Mouse (Mus musculus): ENCODE data around the gene Surf4. TPM values are rescaled to one million over a fixed set of nuclear protein-coding genes. Genes with fewer than 3 reads are reported as not detected.
A peak's percentile ranks its signal among the peaks of the same experiment; 100 is the strongest.

The Surf4 gene
- polyA plus RNA-seq, 1 experiment: 32.3 TPM

GRCm38 (mm10) chr2:26910994-26911765 lies 22.5 kb downstream of the Surf4 start:
- H3K4me3 ChIP-seq (replicated peaks; ENCODE audit: control insufficient read depth, low read depth, low read length): peak overlapping the region; percentile 100
- WGBS: under 1% methylated on average over 37 of the region's 37 CpGs

GRCm38 (mm10) chr2:26910124-26910993 lies 23.4 kb downstream of the Surf4 start, which contains the start of the genes Med22 and Rpl7a:
TSS of gene Med22 (minus strand) at chr2:26910677.
TSS of gene Rpl7a (plus strand) at chr2:26910764.
- H3K4me1 ChIP-seq (ENCODE audit: control insufficient read depth, insufficient read depth, low read length): peaks cover 3% of the 10 kb centered on the region; the same call in 1 of the 2 replicates
- WGBS: under 1% methylated on average over 73 of the region's 74 CpGs
- TF ChIP-seq CTCF (IDR thresholded peaks at IDR 0.05; ENCODE audit: control insufficient read depth, insufficient read depth, low read length) (no peak), POLR2A (IDR thresholded peaks at IDR 0.05; ENCODE audit: borderline replicate concordance, control insufficient read depth, low read depth, low read length) (peak; percentile 73; the same call in 1 of the 2 replicates)
- peak within 1 kb of the TSS; percentile 100 for H3K4me3 ChIP-seq (replicated peaks; ENCODE audit: control insufficient read depth, low read depth, low read length)
- peak within 1 kb of the TSS; percentile 84 for H3K27ac ChIP-seq (ENCODE audit: control insufficient read depth, insufficient read depth, low read depth, low read length, poor library complexity)

More at GRCm38 (mm10) chr2:26910994-26911765, 22.5 kb downstream of the Surf4 start:
- H3K4me1 ChIP-seq (ENCODE audit: control insufficient read depth, insufficient read depth, low read length): peaks cover 3% of the 10 kb centered on the region; the same call in 1 of the 2 replicates
- no peak for TF ChIP-seq POLR2A (IDR thresholded peaks at IDR 0.05; ENCODE audit: borderline replicate concordance, control insufficient read depth, low read depth, low read length)
- TF ChIP-seq CTCF (IDR thresholded peaks at IDR 0.05; ENCODE audit: control insufficient read depth, insufficient read depth, low read length): no peak
- H3K27ac ChIP-seq (ENCODE audit: control insufficient read depth, insufficient read depth, low read depth, low read length, poor library complexity): peak overlapping the region; percentile 84

GRCm38 (mm10) chr2:26909387-26909784 lies 24.3 kb downstream of the Surf4 start:
- H3K27ac ChIP-seq (ENCODE audit: control insufficient read depth, insufficient read depth, low read depth, low read length, poor library complexity): no peak overlapping the region
- peaks cover 3% of the 10 kb centered on the region; the same call in 1 of the 2 replicates for H3K4me1 ChIP-seq (ENCODE audit: control insufficient read depth, insufficient read depth, low read length)
- TF ChIP-seq CTCF (IDR thresholded peaks at IDR 0.05; ENCODE audit: control insufficient read depth, insufficient read depth, low read length): no peak
- no peak for TF ChIP-seq POLR2A (IDR thresholded peaks at IDR 0.05; ENCODE audit: borderline replicate concordance, control insufficient read depth, low read depth, low read length)
- peak overlapping the region; percentile 78 for H3K4me3 ChIP-seq (replicated peaks; ENCODE audit: control insufficient read depth, low read depth, low read length)

GRCm38 (mm10) chr2:26908710-26909386 lies 24.9 kb downstream of the Surf4 start:
- H3K4me1 ChIP-seq (ENCODE audit: control insufficient read depth, insufficient read depth, low read length): peaks cover 3% of the 10 kb centered on the region; the same call in 1 of the 2 replicates
- H3K4me3 ChIP-seq (replicated peaks; ENCODE audit: control insufficient read depth, low read depth, low read length): peak overlapping the region; percentile 11
- TF ChIP-seq POLR2A (IDR thresholded peaks at IDR 0.05; ENCODE audit: borderline replicate concordance, control insufficient read depth, low read depth, low read length): no peak
- TF ChIP-seq CTCF (IDR thresholded peaks at IDR 0.05; ENCODE audit: control insufficient read depth, insufficient read depth, low read length): no peak
- no peak overlapping the region for H3K27ac ChIP-seq (ENCODE audit: control insufficient read depth, insufficient read depth, low read depth, low read length, poor library complexity)
- WGBS: 64% methylated on average over 18 of the region's 18 CpGs

GRCm38 (mm10) chr2:26907109-26907508 lies 26.6 kb downstream of the Surf4 start:
- Histone ChIP-seq H3K27ac (ENCODE audit: control insufficient read depth, insufficient read depth, low read depth, low read length, poor library complexity) (no peak overlapping the region), H3K4me1 (ENCODE audit: control insufficient read depth, insufficient read depth, low read length) (peaks cover 5% of the 10 kb centered on the region; the same call in 1 of the 2 replicates), H3K4me3 (replicated peaks; ENCODE audit: control insufficient read depth, low read depth, low read length) (no peak overlapping the region)
- no peak for TF ChIP-seq POLR2A (IDR thresholded peaks at IDR 0.05; ENCODE audit: borderline replicate concordance, control insufficient read depth, low read depth, low read length)
- TF ChIP-seq CTCF (IDR thresholded peaks at IDR 0.05; ENCODE audit: control insufficient read depth, insufficient read depth, low read length): peak; percentile 92
- 39% methylated on average over 4 of the region's 4 CpGs for WGBS

GRCm38 (mm10) chr2:26906431-26906830 lies 27.3 kb downstream of the Surf4 start:
- WGBS: 89% methylated on average over 3 of the region's 3 CpGs
- TF ChIP-seq CTCF (IDR thresholded peaks at IDR 0.05; ENCODE audit: control insufficient read depth, insufficient read depth, low read length): no peak
- TF ChIP-seq POLR2A (IDR thresholded peaks at IDR 0.05; ENCODE audit: borderline replicate concordance, control insufficient read depth, low read depth, low read length): no peak
- peaks cover 5% of the 10 kb centered on the region; the same call in 1 of the 2 replicates for H3K4me1 ChIP-seq (ENCODE audit: control insufficient read depth, insufficient read depth, low read length)

GRCm38 (mm10) chr2:26905936-26906335 lies 27.8 kb downstream of the Surf4 start:
- TF ChIP-seq POLR2A (IDR thresholded peaks at IDR 0.05; ENCODE audit: borderline replicate concordance, control insufficient read depth, low read depth, low read length) (no peak), CTCF (IDR thresholded peaks at IDR 0.05; ENCODE audit: control insufficient read depth, insufficient read depth, low read length) (no peak)
- Histone ChIP-seq H3K27ac (ENCODE audit: control insufficient read depth, insufficient read depth, low read depth, low read length, poor library complexity) (no peak overlapping the region), H3K4me3 (replicated peaks; ENCODE audit: control insufficient read depth, low read depth, low read length) (no peak overlapping the region), H3K4me1 (ENCODE audit: control insufficient read depth, insufficient read depth, low read length) (peaks cover 4% of the 10 kb centered on the region; the same call in 1 of the 2 replicates)
- 81% methylated on average over 2 of the region's 2 CpGs for WGBS

More at GRCm38 (mm10) chr2:26906431-26906830, 27.3 kb downstream of the Surf4 start:
- Histone ChIP-seq H3K27ac (ENCODE audit: control insufficient read depth, insufficient read depth, low read depth, low read length, poor library complexity) (no peak overlapping the region), H3K4me3 (replicated peaks; ENCODE audit: control insufficient read depth, low read depth, low read length) (no peak overlapping the region)

Measured in bone marrow, adult 2 months (tissue).